Mouse (Mus musculus) layer of hippocampus, postnatal 14 days (tissue): ENCODE data around the gene Rbl2. TPM values are rescaled to one million over a fixed set of nuclear protein-coding genes. Genes with fewer than 3 reads are reported as not detected.
A peak's percentile ranks its signal among the peaks of the same experiment; 100 is the strongest.

Experiments
- DNase-seq, 2 experiments: peaks; one replicate each; pipeline ENCODE4 v3.0.0; 2021 to 2022; ENCODE audit warnings: low spot score in 2 of 2, mixed read lengths in 1 of 2
- total RNA-seq, 2 experiments: library from RNA; stranded (reverse); gene quantifications; 2 replicates each; pipeline ENCODE4 v1.2.3; 2021

Gene Rbl2
- total RNA-seq, 2 experiments from 2014 or later: 32.1 to 34.6 TPM

GRCm38 (mm10) chr8:91098106-91098505 lies 28.2 kb downstream of the Rbl2 start:
- DNase-seq: no peak

GRCm38 (mm10) chr8:91106271-91106670 lies 36.4 kb downstream of the Rbl2 start:
- no peak for DNase-seq

- DNase-seq: no peak
Observed at GRCm38 (mm10) chr8:91111868-91112477, 42.1 kb downstream of the Rbl2 start.

- DNase-seq: no peak
Observed at GRCm38 (mm10) chr8:91114428-91114827, 44.6 kb downstream of the Rbl2 start.

- no peak for DNase-seq
Observed at GRCm38 (mm10) chr8:91114910-91115309, 45.1 kb downstream of the Rbl2 start.

- no peak for DNase-seq
Observed at GRCm38 (mm10) chr8:91117537-91117936, 47.7 kb downstream of the Rbl2 start.

- no peak for DNase-seq
Observed at GRCm38 (mm10) chr8:91118131-91118530, 48.3 kb downstream of the Rbl2 start.

GRCm38 (mm10) chr8:91124315-91124714 lies 54.5 kb downstream of the Rbl2 start:
- no peak for DNase-seq

GRCm38 (mm10) chr8:91126786-91127185 lies 56.9 kb downstream of the Rbl2 start:
- no peak for DNase-seq

- no peak for DNase-seq
Observed at GRCm38 (mm10) chr8:91132731-91133130, 62.9 kb downstream of the Rbl2 start.

GRCm38 (mm10) chr8:91133441-91134069 lies 63.7 kb downstream of the Rbl2 start:
- peak in 1 of 2 experiments; percentile 25 for DNase-seq

GRCm38 (mm10) chr8:91134070-91134475 lies 64.2 kb downstream of the Rbl2 start:
- peak; percentile 99 to 100 for DNase-seq

- DNase-seq: peak in 1 of 2 experiments; percentile 28
Observed at GRCm38 (mm10) chr8:91134659-91135058, 64.8 kb downstream of the Rbl2 start.

GRCm38 (mm10) chr8:91135308-91136181 lies 65.7 kb downstream of the Rbl2 start:
- DNase-seq: no peak

GRCm38 (mm10) chr8:91140828-91141227 lies 71.0 kb downstream of the Rbl2 start:
- DNase-seq: no peak

- peak; percentile 46 to 52 for DNase-seq
Observed at GRCm38 (mm10) chr8:91147715-91148114, 77.9 kb downstream of the Rbl2 start.

- no peak for DNase-seq
Observed at GRCm38 (mm10) chr8:91148643-91149178, 78.9 kb downstream of the Rbl2 start.

- DNase-seq: no peak
Observed at GRCm38 (mm10) chr8:91149298-91149697, 79.4 kb downstream of the Rbl2 start.

GRCm38 (mm10) chr8:91151531-91151930 lies 81.7 kb downstream of the Rbl2 start:
- no peak for DNase-seq

- DNase-seq: no peak
Observed at GRCm38 (mm10) chr8:91153831-91154230, 84.0 kb downstream of the Rbl2 start.

- no peak for DNase-seq
Observed at GRCm38 (mm10) chr8:91154564-91154963, 84.7 kb downstream of the Rbl2 start.

- DNase-seq: no peak
Observed at GRCm38 (mm10) chr8:91158617-91159016, 88.8 kb downstream of the Rbl2 start.
